Mouse (Mus musculus) forebrain, embryonic 10.5 days (tissue): Measurements from ENCODE around the gene Macf1. TPM values are rescaled to one million over a fixed set of nuclear protein-coding genes. Genes with fewer than 3 reads are reported as not detected.
"Not testable (repeated sequence)": the region's sequence is repeated elsewhere in the genome, so short reads cannot be mapped to it uniquely, and the experiment has no call there.

Experiments
- DNase-seq: peaks from one replicate; pipeline ENCODE4 v3.0.0-alpha.2; 2017; ENCODE audit warnings: low spot score; ENCODE audit errors: extremely low spot score
- H3K27ac ChIP-seq: fragments of 300-500 bp; sonication (generic); 2 replicates; pipeline ENCODE4 v1.5.1; 2016; ENCODE audit warnings: mild to moderate bottlenecking
- H3K27me3 ChIP-seq: fragments of 300-500 bp; sonication (generic); 2 replicates; pipeline ENCODE4 v1.6.1; 2016; ENCODE audit warnings: mild to moderate bottlenecking; ENCODE audit not compliant: poor library complexity, severe bottlenecking
- H3K36me3 ChIP-seq: fragments of 300-500 bp; sonication (generic); replicated peaks from 2 replicates; pipeline ENCODE4 v1.6.1; 2016; ENCODE audit warnings: mild to moderate bottlenecking, moderate library complexity
- H3K4me1 ChIP-seq: fragments of 300-500 bp; sonication (generic); 2 replicates; pipeline ENCODE4 v1.6.1; 2016
- H3K4me3 ChIP-seq: fragments of 300-500 bp; sonication (generic); 2 replicates; pipeline ENCODE4 v1.5.1; 2016; ENCODE audit warnings: mild to moderate bottlenecking, moderate library complexity
- H3K9me3 ChIP-seq: fragments of 300-500 bp; sonication (generic); 2 replicates; pipeline ENCODE4 v1.6.1; 2016; ENCODE audit warnings: mild to moderate bottlenecking, moderate library complexity
- WGBS: fragments of 180-500 bp; shearing (Covaris S2); methylation state at CpG from one replicate; pipeline ENCODE4 v1.1.7; 2016; 5-methylcytosine and 5-hydroxymethylcytosine counted together
- polyA plus RNA-seq: library from polyadenylated mRNA; unstranded; fragments of >200 nt; fragmentation: Nextera tagmentation; extraction: Ambion mirVana; gene quantifications from 2 replicates; pipeline ENCODE4 v1.2.1, GENCODE M21; 2016

Gene Macf1
- polyA plus RNA-seq, 1 experiment from 2014 or later, result 50.2 TPM

DNA sequence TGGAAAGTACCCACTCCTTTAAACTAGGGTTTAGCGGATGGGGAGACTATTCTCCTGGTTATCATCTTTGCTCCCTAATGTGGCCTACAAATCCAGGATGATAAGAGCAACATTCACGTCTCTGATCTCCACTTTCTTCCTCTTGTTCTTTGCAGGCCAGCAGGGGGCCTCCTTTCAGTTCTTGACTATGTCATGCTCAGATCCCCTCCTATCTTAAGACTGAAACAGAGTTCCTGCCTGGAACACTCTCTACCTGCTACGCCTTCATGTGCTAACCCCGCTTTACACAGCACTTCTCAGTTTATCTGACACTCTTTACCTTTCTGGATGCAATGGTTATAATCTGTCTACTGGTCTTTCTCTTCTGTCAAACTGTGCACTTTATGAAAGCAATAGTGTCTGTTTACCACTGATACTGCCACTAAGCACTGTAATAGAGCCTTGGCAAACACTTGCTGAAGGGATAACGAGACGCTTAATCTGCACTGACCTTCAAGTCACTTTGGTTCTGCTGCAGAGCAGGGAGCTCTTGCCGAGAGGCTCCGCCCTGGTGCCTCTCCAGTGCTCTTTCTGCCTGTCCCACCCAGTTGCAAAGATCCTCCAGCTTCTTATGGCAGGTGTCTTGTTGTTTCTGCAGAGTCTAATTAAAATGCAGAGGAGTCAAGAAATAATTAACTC is 223.4 kb downstream of the Macf1 start:
- Histone ChIP-seq H3K4me3 (no peak overlapping the region), H3K36me3 (peaks cover 95% of the 10 kb centered on the region), H3K9me3 (no peaks in the 10 kb centered on the region), H3K27me3 (no peaks in the 10 kb centered on the region), H3K4me1 (no peaks in the 10 kb centered on the region), H3K27ac (no peak overlapping the region)
- 82% methylated on average over 8 of the region's 8 CpGs for WGBS
- DNase-seq, result no peak

DNA sequence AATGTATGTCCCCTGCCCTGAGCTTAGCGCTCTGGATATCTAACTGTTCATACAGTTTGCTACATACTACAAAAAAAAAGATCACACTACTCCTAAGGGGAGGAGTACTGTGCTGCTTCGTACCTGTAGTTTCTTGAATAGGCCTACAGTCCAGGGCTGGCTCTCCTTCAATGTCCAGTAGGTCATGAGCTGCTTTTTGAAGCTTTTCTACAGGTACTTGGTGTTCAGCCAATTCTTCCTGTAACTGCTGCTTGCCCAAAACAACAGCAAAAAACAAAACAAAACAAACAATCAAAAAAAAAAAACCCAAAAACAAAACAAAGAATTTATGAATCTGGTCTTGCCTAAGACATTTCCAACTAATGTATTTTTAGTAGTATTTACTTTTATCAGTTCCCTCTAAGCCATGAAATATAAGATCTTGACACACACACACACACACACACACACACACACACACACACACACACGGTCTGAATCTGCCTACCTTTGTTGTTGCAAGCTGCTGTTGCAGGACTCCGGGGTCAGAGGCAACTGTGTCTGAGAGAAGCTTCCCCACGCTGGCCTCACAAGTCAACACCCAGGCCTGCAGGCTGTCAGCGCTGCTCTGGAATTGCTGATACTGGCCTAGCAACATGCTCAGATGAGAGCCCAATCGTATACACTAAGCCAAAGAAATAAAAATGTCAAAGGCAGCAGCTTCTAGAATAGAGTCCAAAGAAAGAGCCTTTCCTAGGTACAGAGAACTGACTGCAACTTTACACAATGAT is 229.1 kb downstream of the Macf1 start:
- DNase-seq, result no peak
- no peak overlapping the region for H3K27ac ChIP-seq
- WGBS, result 89% methylated on average over 7 of the region's 7 CpGs

GRCm38 (mm10) chr4:123453729-123454128 is 230.4 kb downstream of the Macf1 start:
- Histone ChIP-seq H3K9me3 (no peaks in the 10 kb centered on the region), H3K27me3 (no peaks in the 10 kb centered on the region), H3K27ac (no peak overlapping the region), H3K4me3 (no peak overlapping the region), H3K36me3 (peaks cover 95% of the 10 kb centered on the region), H3K4me1 (no peaks in the 10 kb centered on the region)
- WGBS, result 96% methylated on average over 1 of the region's 1 CpGs
- no peak for DNase-seq

More for the DNA sequence above, 229.1 kb downstream of the Macf1 start:
- no peaks in the 10 kb centered on the region for H3K27me3 ChIP-seq
- no peaks in the 10 kb centered on the region for H3K9me3 ChIP-seq
- H3K4me3 ChIP-seq, result no peak overlapping the region
- peaks cover 95% of the 10 kb centered on the region for H3K36me3 ChIP-seq
- H3K4me1 ChIP-seq, result no peaks in the 10 kb centered on the region

- no peaks in the 10 kb centered on the region for H3K27me3 ChIP-seq
- H3K36me3 ChIP-seq, result peaks cover 96% of the 10 kb centered on the region
- H3K4me3 ChIP-seq, result no peak overlapping the region
- no peak overlapping the region for H3K27ac ChIP-seq
- no peak for DNase-seq
- H3K9me3 ChIP-seq, result no peaks in the 10 kb centered on the region
- no peaks in the 10 kb centered on the region for H3K4me1 ChIP-seq
- WGBS, result 90% methylated on average over 3 of the region's 3 CpGs
Measured at GRCm38 (mm10) chr4:123451991-123452390, 232.2 kb downstream of the Macf1 start.

DNA sequence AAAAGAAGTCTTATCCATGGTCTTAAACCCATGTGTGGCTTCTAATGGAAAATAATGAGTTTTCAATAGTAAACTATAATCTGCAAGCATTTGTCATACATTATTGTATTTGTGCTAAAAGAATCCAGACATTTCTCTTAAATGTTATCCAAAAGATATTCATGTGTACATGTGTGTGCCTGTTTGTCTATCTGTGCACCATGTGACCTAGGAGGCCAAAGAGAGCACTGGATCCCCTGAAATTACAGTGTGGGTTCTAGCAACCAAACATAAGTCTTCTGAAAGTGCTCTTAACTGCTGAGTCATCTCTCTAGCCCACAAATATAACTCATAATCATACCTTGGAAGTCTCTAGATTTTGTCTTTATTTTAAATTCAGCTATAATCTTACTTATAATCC is 234.9 kb downstream of the Macf1 start:
- H3K4me3 ChIP-seq, result no peak overlapping the region
- H3K27ac ChIP-seq, result no peak overlapping the region
- DNase-seq, result no peak
- H3K27me3 ChIP-seq, result no peaks in the 10 kb centered on the region
- H3K9me3 ChIP-seq, result no peaks in the 10 kb centered on the region
- H3K36me3 ChIP-seq, result peaks cover 92% of the 10 kb centered on the region
- H3K4me1 ChIP-seq, result no peaks in the 10 kb centered on the region

GRCm38 (mm10) chr4:123448015-123448414 is 236.1 kb downstream of the Macf1 start:
- H3K9me3 ChIP-seq, result no peaks in the 10 kb centered on the region
- H3K27ac ChIP-seq, result no peak overlapping the region
- DNase-seq, result no peak
- 95% methylated on average over 2 of the region's 2 CpGs for WGBS
- no peaks in the 10 kb centered on the region for H3K4me1 ChIP-seq
- H3K27me3 ChIP-seq, result no peaks in the 10 kb centered on the region
- no peak overlapping the region for H3K4me3 ChIP-seq
- peaks cover 92% of the 10 kb centered on the region for H3K36me3 ChIP-seq

- Histone ChIP-seq H3K27ac (no peak overlapping the region), H3K36me3 (peaks cover 91% of the 10 kb centered on the region), H3K4me1 (no peaks in the 10 kb centered on the region), H3K9me3 (no peaks in the 10 kb centered on the region), H3K4me3 (no peak overlapping the region), H3K27me3 (no peaks in the 10 kb centered on the region)
- 84% methylated on average over 3 of the region's 3 CpGs for WGBS
- no peak for DNase-seq
Measured at GRCm38 (mm10) chr4:123447251-123447650, 236.9 kb downstream of the Macf1 start.

DNA sequence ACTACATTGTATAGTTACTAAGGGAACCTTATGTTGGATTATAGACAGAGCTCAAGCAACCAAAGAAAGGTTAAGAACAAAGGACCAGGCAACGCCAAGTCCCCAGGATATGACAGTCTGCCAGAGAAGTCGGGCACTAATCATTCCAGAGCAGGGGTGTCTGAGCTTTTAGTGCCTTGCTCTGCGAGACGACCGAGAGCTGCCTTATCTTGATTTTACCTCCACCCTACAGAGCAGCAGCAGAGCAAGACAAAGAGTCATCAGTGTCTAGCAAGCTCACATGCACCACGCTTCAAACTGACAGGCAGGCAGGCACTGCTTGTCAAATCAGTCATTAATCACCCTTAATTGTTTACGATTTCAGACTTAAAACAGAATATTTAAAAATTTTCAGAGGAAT is 237.4 kb downstream of the Macf1 start:
- WGBS, result 88% methylated on average over 7 of the region's 7 CpGs
- Histone ChIP-seq H3K36me3 (peaks cover 91% of the 10 kb centered on the region), H3K27ac (no peak overlapping the region), H3K4me3 (no peak overlapping the region), H3K9me3 (no peaks in the 10 kb centered on the region), H3K4me1 (no peaks in the 10 kb centered on the region), H3K27me3 (no peaks in the 10 kb centered on the region)
- DNase-seq, result no peak

DNA sequence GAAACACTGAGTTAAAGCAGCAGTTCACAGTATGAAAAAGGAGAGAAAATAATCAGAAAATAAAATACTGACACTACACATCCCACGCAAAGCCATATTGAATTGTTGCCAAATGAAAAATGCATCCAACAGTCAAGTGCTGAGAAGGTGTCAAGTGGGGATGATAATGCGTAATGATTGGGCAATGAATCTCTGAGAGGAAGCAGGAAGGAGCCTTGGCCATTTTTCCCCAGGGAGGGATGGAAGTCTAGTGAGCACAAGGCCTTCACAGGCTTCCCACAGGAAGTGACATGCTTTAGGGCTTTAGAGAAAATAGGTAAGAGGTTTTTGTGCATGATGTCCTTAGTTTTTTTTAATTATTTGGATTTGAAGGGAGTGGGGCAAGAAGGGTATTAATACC is 237.9 kb downstream of the Macf1 start:
- H3K4me3 ChIP-seq, H3K9me3 ChIP-seq, H3K27ac ChIP-seq, H3K4me1 ChIP-seq, DNase-seq, H3K27me3 ChIP-seq: not testable (repeated sequence)
- 95% methylated on average over 2 of the region's 2 CpGs for WGBS
- peaks cover 91% of the 10 kb centered on the region for H3K36me3 ChIP-seq

- 87% methylated on average over 5 of the region's 5 CpGs for WGBS
- no peaks in the 10 kb centered on the region for H3K4me1 ChIP-seq
- no peak overlapping the region for H3K4me3 ChIP-seq
- DNase-seq, result no peak
- no peak overlapping the region for H3K27ac ChIP-seq
- no peaks in the 10 kb centered on the region for H3K9me3 ChIP-seq
- H3K27me3 ChIP-seq, result no peaks in the 10 kb centered on the region
- peaks cover 92% of the 10 kb centered on the region for H3K36me3 ChIP-seq
Measured at GRCm38 (mm10) chr4:123438414-123438813, 245.7 kb downstream of the Macf1 start.

DNA sequence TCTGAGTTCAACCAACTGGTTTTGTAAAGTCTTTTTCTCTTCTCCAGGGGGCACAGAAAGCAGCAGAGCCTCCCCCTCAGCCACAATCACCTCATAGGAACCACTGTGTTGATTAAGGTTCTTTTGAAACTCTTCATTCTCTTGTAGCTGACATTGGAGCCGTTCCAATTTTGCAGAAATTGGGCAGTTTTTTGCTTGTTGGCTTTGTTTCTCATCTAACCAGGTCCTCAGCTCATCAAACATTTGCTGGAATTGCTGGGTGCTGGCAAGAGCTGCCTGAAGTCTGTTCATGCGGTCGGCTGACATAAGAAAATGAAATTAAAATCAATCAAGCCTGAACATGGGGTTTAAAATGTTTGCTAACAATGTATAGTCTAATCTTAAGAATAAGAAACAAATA is 251.0 kb downstream of the Macf1 start:
- no peaks in the 10 kb centered on the region for H3K27me3 ChIP-seq
- H3K4me3 ChIP-seq, result no peak overlapping the region
- H3K27ac ChIP-seq, result no peak overlapping the region
- no peaks in the 10 kb centered on the region for H3K4me1 ChIP-seq
- WGBS, result 95% methylated on average over 3 of the region's 3 CpGs
- DNase-seq, result no peak
- H3K9me3 ChIP-seq, result no peaks in the 10 kb centered on the region
- peaks cover 87% of the 10 kb centered on the region for H3K36me3 ChIP-seq

GRCm38 (mm10) chr4:123431936-123432335 is 252.2 kb downstream of the Macf1 start:
- Histone ChIP-seq H3K27me3 (no peaks in the 10 kb centered on the region), H3K36me3 (peaks cover 90% of the 10 kb centered on the region)

DNA sequence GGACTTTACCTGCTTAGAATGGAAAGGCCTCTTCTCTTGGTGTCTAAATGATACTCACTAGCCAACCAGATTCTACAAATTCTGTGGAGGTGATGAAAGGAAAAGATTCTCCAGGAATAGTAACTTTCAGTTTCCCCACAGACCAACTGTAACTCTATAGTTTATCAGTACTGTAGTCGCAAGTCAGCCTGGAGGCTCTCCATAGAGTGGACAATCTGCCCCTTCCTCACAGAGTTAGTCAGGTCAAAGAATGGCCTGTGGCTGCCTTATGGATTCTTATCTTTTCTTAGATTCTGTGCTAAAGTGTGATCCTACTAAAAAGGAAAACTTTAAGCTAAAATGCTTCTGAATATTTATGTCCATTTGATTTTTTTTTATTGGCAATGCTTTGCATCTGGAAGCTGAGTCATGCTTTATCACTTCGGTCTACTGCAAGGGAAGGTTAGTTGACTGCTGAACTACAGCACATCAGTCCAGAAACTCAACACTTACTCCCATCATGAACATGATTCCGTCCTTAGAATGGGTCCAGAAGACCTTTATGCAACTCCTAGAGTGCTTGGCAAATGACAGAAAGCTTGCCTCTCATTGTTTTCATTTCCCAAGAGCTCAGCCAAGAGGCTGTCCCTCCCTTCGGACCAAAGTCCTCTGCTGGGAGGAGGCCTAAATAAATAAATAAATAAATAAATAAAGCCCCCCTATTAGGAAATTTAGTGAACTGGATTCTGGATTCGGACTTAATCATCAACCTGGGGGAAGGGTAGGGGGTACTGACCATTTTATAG is 256.1 kb downstream of the Macf1 start:
- WGBS, result 92% methylated on average over 5 of the region's 5 CpGs
- no peaks in the 10 kb centered on the region for H3K4me1 ChIP-seq
- no peaks in the 10 kb centered on the region for H3K27me3 ChIP-seq
- no peaks in the 10 kb centered on the region for H3K9me3 ChIP-seq
- DNase-seq, result no peak
- H3K36me3 ChIP-seq, result peaks cover 75% of the 10 kb centered on the region
- H3K4me3 ChIP-seq, result no peak overlapping the region
- H3K27ac ChIP-seq, result no peak overlapping the region

More at GRCm38 (mm10) chr4:123431936-123432335, 252.2 kb downstream of the Macf1 start:
- Histone ChIP-seq H3K27ac (no peak overlapping the region), H3K4me1 (no peaks in the 10 kb centered on the region), H3K4me3 (no peak overlapping the region), H3K9me3 (no peaks in the 10 kb centered on the region)
- no peak for DNase-seq
- WGBS, result 84% methylated on average over 12 of the region's 12 CpGs
